Mouse (Mus musculus) embryo, embryonic 9.5 days (tissue): ENCODE data around the gene Crtc2.
"Not testable (repeated sequence)": the region's sequence is repeated elsewhere in the genome, so short reads cannot be mapped to it uniquely, and the experiment has no call there.

Experiments used
- DNase-seq: peaks from one replicate; pipeline ENCODE4 v3.0.0-alpha.2; 2017; ENCODE audit errors: extremely low spot score

Crtc2 gene

DNA sequence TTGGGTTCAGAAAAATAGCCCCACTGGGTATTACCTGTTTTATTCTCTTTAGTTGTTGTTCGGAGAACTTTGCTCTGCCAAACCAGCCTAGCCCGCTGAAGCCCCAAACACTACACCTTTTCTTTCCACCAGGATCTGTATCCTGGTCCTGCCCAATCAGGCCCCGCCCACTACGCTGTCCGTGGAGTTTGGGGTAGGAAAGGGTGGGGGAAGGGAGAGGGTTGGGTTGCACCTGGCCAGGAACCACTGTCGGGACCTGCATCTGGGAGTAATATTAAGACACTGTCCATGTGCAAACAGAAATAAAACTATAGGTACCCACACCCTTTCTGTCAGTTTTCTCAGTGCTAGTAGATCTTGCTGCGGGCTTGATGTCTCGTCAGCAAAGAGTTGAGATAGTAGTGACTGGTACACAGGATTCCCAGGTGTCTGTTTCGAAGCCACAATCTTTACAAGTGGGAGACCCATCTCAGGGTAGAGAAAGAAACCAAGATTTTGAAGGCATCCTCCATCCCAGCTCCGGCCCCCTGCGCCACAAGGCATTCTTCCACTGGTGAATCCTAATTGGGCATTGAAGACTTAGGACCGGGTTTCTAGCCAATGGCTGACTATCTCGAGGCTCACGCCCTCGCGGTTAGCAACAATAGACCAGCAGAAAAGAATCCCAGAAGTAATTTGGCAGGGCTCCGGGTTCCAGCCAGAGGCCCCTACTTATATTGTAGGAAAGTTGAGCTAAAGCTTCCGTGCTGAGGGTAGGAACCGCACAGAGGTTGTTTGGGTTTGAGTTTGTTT, 10.8 kb upstream of the Crtc2 start, which contains the start of gene Creb3l4:
TSS of gene Creb3l4 (minus strand) at position 529 of the 792 bp plus-strand sequence.
- peak; percentile 76 for DNase-seq

GRCm38 (mm10) chr3:90245406-90245805, 8.6 kb upstream of the Crtc2 start:
- DNase-seq: no peak

DNA sequence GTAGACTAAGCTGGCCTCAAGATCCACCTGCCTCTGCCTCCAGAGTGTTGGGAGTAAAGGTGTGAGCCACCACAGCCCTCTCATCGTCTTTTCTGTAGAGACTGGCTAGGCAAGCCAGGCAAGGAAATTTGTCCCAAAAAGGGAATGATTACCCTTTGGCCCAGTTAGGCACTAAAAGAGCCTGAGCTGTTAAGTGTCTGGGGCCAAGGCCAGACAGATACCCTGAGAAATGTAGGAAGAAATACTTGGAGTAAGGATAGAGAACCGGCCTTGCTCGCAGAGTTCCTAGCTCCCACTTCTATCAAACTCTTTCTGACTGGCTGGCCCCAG, 6.4 kb upstream of the Crtc2 start:
- no peak for DNase-seq

DNA sequence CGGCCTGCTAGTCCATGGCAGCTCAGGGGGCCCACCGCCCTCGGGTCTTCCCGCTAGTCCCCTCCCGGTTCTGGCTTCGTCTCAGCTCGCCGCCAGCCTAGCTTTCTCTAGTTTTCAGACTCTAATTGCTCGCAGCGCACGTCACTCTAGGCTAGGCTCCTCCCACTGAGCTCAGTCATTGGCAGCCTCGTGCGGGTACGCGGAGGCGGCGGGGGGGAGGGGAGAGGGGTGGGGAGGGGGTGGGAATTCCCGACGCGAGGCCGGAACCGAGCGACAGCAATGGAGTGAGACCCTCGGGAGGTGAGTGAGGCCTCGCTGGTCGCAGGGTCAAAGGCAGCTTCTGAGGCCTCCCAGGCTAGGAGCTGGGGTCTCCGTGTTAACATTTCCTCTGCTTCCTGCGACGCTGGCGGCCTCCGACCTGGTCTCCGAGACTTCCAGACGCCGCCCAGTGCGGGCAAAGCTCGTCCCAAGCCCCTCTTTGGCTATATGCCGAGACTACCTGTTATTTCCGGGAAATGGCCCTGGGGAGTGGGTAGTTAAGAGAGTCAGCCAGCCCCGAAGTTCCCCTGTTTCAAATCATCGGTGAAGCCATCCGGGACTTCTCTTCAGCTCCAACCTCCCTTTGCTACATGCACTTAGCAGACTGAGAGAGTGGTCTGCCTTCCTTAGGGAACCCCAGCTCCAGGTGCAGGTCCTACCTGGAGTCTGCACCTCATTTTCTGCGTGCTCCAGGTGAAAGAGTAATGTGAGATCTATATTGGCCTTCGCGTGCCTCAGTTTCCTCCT, 5.8 kb upstream of the Crtc2 start, which contains the start of gene Slc39a1:
TSS of gene Slc39a1 (plus strand) at position 213 of the 786 bp plus-strand sequence.
- DNase-seq: peak; percentile 96

- no peak for DNase-seq
Observed at GRCm38 (mm10) chr3:90248746-90249100, 5.2 kb upstream of the Crtc2 start.

- DNase-seq: no peak
Observed at GRCm38 (mm10) chr3:90250791-90251190, 3.2 kb upstream of the Crtc2 start.

DNA sequence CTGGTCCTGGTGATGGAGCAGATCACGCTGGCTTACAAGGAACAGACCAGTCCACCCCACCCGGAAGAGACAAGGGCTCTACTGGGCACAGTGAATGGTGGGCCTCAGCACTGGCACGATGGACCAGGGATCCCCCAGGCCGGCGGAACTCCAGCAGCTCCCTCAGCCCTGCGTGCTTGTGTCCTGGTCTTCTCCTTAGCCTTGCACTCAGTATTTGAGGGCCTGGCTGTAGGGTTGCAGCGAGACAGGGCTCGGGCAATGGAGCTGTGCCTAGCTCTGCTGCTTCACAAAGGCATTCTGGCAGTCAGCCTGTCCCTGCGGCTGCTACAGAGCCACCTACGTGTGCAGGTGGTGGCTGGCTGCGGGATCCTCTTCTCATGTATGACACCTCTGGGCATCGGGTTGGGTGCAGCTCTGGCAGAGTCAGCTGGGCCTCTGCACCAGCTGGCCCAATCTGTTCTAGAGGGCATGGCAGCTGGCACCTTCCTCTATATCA, 2.2 kb upstream of the Crtc2 start:
- DNase-seq: not testable (repeated sequence)

GRCm38 (mm10) chr3:90252659-90253058, 1.3 kb upstream of the Crtc2 start:
- DNase-seq: not testable (repeated sequence)

- DNase-seq: not testable (repeated sequence)
Observed at GRCm38 (mm10) chr3:90253174-90253573, 789 bp upstream of the Crtc2 start.

DNA sequence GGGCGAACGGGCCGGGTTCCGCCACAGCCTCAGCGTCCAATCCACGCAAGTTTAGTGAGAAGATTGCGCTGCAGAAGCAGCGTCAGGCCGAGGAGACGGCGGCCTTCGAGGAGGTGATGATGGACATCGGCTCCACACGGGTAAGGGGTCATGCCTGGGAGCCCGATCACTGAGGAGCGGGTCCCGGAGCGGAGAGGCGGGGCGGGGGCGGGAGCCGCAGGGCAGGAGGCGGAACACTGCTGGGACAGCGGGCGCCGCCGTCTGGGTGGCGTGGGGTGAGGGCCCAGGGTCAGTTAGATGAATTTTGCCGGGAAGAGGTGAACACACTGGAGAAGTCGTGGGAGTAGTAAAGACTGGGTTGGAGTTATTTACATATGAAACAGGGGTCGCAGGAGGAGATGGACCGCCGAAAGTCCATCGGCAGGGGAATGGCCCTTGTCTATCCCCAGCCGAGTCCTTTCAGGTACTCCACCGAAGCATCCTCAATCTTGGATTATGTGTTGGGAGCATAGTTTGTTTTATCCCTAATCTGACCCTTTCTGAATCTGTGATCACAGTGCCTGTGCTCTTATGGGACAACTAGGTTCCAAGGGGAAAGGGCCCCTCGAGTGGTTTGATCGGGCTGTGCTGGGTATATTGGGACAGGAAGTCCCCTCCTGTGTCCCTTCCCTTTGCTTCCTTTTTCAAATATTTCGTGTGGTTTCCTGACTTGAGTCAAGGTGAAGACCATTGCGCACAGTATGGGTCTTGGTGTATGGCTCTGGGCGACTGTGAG, 643 bp downstream of the Crtc2 start:
- no peak for DNase-seq

GRCm38 (mm10) chr3:90255194-90255565, 1.2 kb downstream of the Crtc2 start:
- DNase-seq: no peak

- no peak for DNase-seq
Observed at GRCm38 (mm10) chr3:90255784-90256353, 1.9 kb downstream of the Crtc2 start.

- no peak for DNase-seq
Observed at GRCm38 (mm10) chr3:90256731-90257530, 3.0 kb downstream of the Crtc2 start.

DNA sequence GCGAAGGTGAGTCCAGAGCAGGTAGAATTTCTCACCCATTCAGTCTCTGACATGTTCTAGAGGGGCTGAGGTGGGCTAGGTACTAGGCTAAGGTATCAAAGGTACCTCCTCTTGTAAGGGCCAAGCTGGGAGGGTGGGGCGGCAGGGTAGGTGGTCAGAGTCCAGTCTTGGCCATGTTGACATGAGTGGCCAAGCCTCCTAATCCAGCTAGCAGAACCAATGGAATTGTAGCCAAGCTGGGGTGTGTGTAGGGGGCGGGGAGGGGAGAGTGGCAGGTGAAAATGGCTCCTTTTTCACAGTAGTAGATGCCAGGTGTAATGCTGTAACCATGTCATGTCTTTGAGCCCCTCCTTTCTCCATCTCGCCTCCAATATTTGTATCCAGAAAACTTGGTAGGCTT, 4.6 kb downstream of the Crtc2 start:
- no peak for DNase-seq

- DNase-seq: no peak
Observed at GRCm38 (mm10) chr3:90263121-90263771, 9.3 kb downstream of the Crtc2 start.

DNA sequence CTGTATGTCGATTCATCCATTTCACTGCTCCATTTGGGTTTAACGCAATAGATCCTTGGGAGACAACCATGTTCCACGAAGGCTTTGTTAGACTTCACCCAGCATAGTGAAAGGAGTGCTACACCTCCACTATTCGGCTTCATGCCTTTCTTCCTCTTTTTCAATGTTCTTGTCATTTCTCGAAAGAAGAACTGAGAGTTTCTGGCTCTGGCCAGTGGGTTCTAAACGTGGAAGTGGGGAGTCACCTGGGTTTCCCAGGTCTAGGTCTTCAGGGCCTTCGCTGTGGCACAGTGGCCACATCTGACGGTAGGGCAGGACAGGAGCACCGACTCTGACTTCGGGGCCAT, 10.7 kb downstream of the Crtc2 start:
- no peak for DNase-seq

DNA sequence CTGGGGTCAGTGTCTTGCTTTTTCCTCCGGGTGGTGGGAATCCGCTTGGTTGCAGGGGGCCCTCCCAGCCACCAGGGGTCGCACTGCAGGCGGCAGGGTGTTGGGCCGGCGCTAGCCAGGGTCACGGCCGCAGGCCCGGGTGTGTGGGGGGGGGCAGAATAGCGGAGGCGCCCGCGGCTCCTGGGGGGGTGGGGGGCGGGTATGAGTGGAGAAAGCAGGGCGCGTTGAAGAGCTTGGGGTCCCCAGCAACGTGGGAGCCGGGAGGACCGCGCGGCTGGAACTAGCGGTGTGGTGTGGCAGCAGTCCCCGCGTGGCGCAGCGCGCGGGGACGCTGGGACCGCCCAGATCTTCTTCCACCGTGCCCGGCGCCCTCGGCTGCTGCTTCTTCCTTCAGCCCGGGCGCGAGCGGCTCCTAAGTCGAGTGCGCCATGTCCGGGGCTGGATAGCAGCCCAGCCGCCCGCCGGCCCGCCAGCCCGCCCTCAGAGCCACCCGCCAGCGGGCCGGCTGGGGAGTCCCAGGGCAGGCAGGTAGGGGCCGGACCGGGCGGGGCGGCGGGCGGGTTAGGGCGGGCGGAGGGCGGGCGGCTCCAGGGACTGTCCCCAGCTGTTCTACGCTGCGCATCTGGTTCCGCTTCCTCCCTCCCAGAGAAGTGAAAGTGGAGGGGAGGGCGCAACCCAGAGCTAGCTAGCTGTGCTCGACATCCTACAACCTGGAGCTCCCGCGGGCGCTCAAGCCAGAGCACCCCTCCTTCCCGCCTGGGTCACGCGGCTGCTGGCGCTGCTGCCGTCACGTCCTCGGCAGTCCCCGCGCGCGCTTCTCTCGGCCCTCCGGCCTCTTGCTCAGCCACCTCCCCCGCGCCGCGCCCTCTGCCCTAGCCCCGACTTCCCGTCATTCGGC, 11.3 kb downstream of the Crtc2 start, which contains the start of gene Dennd4b:
TSS of gene Dennd4b (plus strand) at position 152 of the 898 bp plus-strand sequence.
- peak; percentile 95 for DNase-seq

- peak; percentile 27 for DNase-seq
Observed at GRCm38 (mm10) chr3:90265932-90266741, 12.2 kb downstream of the Crtc2 start.
